In genomic region chr2:58155271-58156107, GRCm38 (mm10) we compare ENCODE assay signal across 10 mouse cellular contexts. TPM values are rescaled to one million over a fixed set of nuclear protein-coding genes. Genes with fewer than 3 reads are reported as not detected.
DNase-seq lines count a peak whose midpoint lies in the region; ATAC-seq and TF ChIP-seq lines count a peak whose summit lies in the region.
"Had no signal": no experiment of that assay in that cellular context is flagged by ENCODE, and none has a peak within 500 bp of the region (broad histone marks: within the 10 kb centered on the region; RNA-seq: fewer than 3 reads in every experiment).

No protein-coding gene starts in this region.

- no peaks in the 10 kb centered on the region for H3K9me3 ChIP-seq in forebrain, embryonic 13.5 days (replicated peaks)
- no peaks in the 10 kb centered on the region for H3K9me3 ChIP-seq in forebrain, embryonic 10.5 days
- H3K9me3 ChIP-seq in liver, embryonic 14.5 days (ENCODE audit: control insufficient read depth, low read length), result no peaks in the 10 kb centered on the region
- H3K9me3 ChIP-seq: neural tube, embryonic 13.5 days had no signal

- WGBS in forebrain, embryonic 13.5 days, result 78% methylated on average over 7 of the region's 7 CpGs
- WGBS in forebrain, embryonic 10.5 days, result 91% methylated on average over 7 of the region's 7 CpGs
- 8% methylated on average over 7 of the region's 7 CpGs for WGBS in spleen, adult 2 months
- 20% methylated on average over 7 of the region's 7 CpGs for WGBS in liver, embryonic 14.5 days (ENCODE audit: insufficient replicate concordance)

- peak; percentile 59 for ATAC-seq in forebrain, embryonic 13.5 days
- peak; percentile 74 for ATAC-seq in liver, embryonic 14.5 days (ENCODE audit: insufficient read depth)

- H3K9ac ChIP-seq in forebrain, embryonic 13.5 days, result no peak overlapping the region
- no peak overlapping the region for H3K9ac ChIP-seq in liver, embryonic 14.5 days (replicated peaks)
- H3K9ac ChIP-seq: neural tube, embryonic 13.5 days had no signal

- intact Hi-C loops in left cerebral cortex, adult 2 months (cut with DNase I), result no loop called here

- TF ChIP-seq CTCF in spleen, adult 2 months (IDR thresholded peaks at IDR 0.05; ENCODE audit: extremely low read depth, insufficient read depth, insufficient read length, insufficient replicate concordance), result no peak
- no peak for TF ChIP-seq CTCF in liver, embryonic 14.5 days (IDR thresholded peaks at IDR 0.05; ENCODE audit: low read depth)
- no peak for TF ChIP-seq CTCF in left cerebral cortex, adult 2 months (IDR thresholded peaks at IDR 0.05)

- no peak overlapping the region for H3K4me3 ChIP-seq in forebrain, embryonic 13.5 days
- no peak overlapping the region for H3K4me3 ChIP-seq in forebrain, embryonic 10.5 days
- peak overlapping the region; percentile 54 for H3K4me3 ChIP-seq in spleen, adult 2 months (ENCODE audit: extremely low read depth, insufficient read depth, insufficient read length)
- H3K4me3 ChIP-seq in liver, embryonic 14.5 days (ENCODE audit: insufficient read depth in 1 of 2, low read depth in 2 of 2, low read length in 2 of 2), result peak overlapping the region; percentile 32 to 40
- H3K4me3 ChIP-seq in left cerebral cortex, adult 2 months, result no peak overlapping the region
- H3K4me3 ChIP-seq: neural tube, embryonic 13.5 days had no signal

- no peaks in the 10 kb centered on the region for H3K36me3 ChIP-seq in forebrain, embryonic 13.5 days (ENCODE audit: poor library complexity, severe bottlenecking)
- H3K36me3 ChIP-seq in forebrain, embryonic 10.5 days (replicated peaks), result no peaks in the 10 kb centered on the region
- peaks cover 4% of the 10 kb centered on the region; the same call in 1 of the 2 replicates for H3K36me3 ChIP-seq in spleen, adult 2 months (ENCODE audit: control insufficient read depth, insufficient read depth, low read length)
- no peaks in the 10 kb centered on the region for H3K36me3 ChIP-seq in liver, embryonic 14.5 days (replicated peaks; ENCODE audit: control insufficient read depth, insufficient read depth, low read depth)
- H3K36me3 ChIP-seq: neural tube, embryonic 13.5 days had no signal

- no peak for TF ChIP-seq EP300 in liver, embryonic 14.5 days (IDR thresholded peaks at IDR 0.05; ENCODE audit: low read depth)

- no peak; the same call in 1 of the 2 replicates for TF ChIP-seq POLR2A in spleen, adult 2 months (IDR thresholded peaks at IDR 0.05; ENCODE audit: low read depth, low read length)

- no peak for DNase-seq in forebrain, embryonic 10.5 days (ENCODE audit: extremely low spot score, low spot score)
- DNase-seq in spleen, adult 2 months (ENCODE audit: low read depth in 1 of 2, low spot score in 2 of 2), result peak in 1 of 2 experiments; percentile 37
- DNase-seq in spleen, postnatal 14 days (ENCODE audit: low spot score in 2 of 2), result no peak
- DNase-seq in liver, embryonic 14.5 days (ENCODE audit: low read depth in 3 of 3, low spot score in 3 of 3), result no peak
- peak; percentile 59 for DNase-seq in thymus, postnatal 4 days
- no peak for DNase-seq in left cerebral cortex, adult 2 months (ENCODE audit: extremely low spot score in 1 of 2, low spot score in 2 of 2)
- DNase-seq in embryo, embryonic 10.5 days (ENCODE audit: low spot score), result no peak

- H3K4me1 ChIP-seq in forebrain, embryonic 13.5 days, result peaks cover 5% of the 10 kb centered on the region
- H3K4me1 ChIP-seq in forebrain, embryonic 10.5 days, result no peaks in the 10 kb centered on the region
- H3K4me1 ChIP-seq in spleen, adult 2 months (ENCODE audit: control insufficient read depth, insufficient read depth, insufficient read length), result peaks cover 5% of the 10 kb centered on the region
- peaks cover 0 to 11% of the 10 kb centered on the region in 2 experiments; a peak in 2 of 4 replicates for H3K4me1 ChIP-seq in liver, embryonic 14.5 days (replicated peaks; ENCODE audit: control insufficient read depth in 2 of 2, insufficient read depth in 2 of 2, low read length in 1 of 2)

- no peak overlapping the region for H3K4me2 ChIP-seq in forebrain, embryonic 13.5 days
- H3K4me2 ChIP-seq in liver, embryonic 14.5 days (ENCODE audit: low read depth), result peak overlapping the region; percentile 63
- H3K4me2 ChIP-seq: neural tube, embryonic 13.5 days had no signal

- H3K27ac ChIP-seq in forebrain, embryonic 13.5 days, result no peak overlapping the region
- no peak overlapping the region for H3K27ac ChIP-seq in forebrain, embryonic 10.5 days
- peak overlapping the region; percentile 97 for H3K27ac ChIP-seq in spleen, adult 2 months (ENCODE audit: insufficient read depth, low read length)
- no peak overlapping the region for H3K27ac ChIP-seq in liver, embryonic 14.5 days
- no peak overlapping the region for H3K27ac ChIP-seq in left cerebral cortex, adult 2 months
- H3K27ac ChIP-seq: kidney, postnatal 0 days; neural tube, embryonic 13.5 days had no signal

- H3K27me3 ChIP-seq in forebrain, embryonic 13.5 days, result no peaks in the 10 kb centered on the region
- no peaks in the 10 kb centered on the region for H3K27me3 ChIP-seq in forebrain, embryonic 10.5 days (ENCODE audit: poor library complexity, severe bottlenecking)
- H3K27me3 ChIP-seq in spleen, adult 2 months (ENCODE audit: control insufficient read depth, insufficient read depth, low read length), result no peaks in the 10 kb centered on the region
- no peaks in the 10 kb centered on the region for H3K27me3 ChIP-seq in liver, embryonic 14.5 days (ENCODE audit: control insufficient read depth, insufficient read depth, low read length)
- H3K27me3 ChIP-seq: neural tube, embryonic 13.5 days had no signal

RNA-seq across cellular contexts. Expression of gene Cytip, which starts 39.8 kb away (rescaled TPM):
- 0.18 and 0.33 TPM in 2 replicates for polyA plus RNA-seq in forebrain, embryonic 13.5 days (2015; fragmentation: Nextera tagmentation; extraction: Ambion mirVana)
- 0.17 and 0.21 TPM in 2 replicates for polyA plus RNA-seq in forebrain, embryonic 10.5 days (2016; fragmentation: Nextera tagmentation; extraction: Ambion mirVana)
- polyA plus RNA-seq in spleen, adult 2 months (2012; rRNA removed), result 152 and 254 TPM in 2 replicates
- 0.75 and 1.4 TPM in 2 replicates for polyA plus RNA-seq in liver, embryonic 14.5 days (2012; rRNA removed)
- 1.8 and 2.7 TPM in 2 replicates for polyA plus RNA-seq in liver, embryonic 14.5 days (2014; fragmentation: Nextera tagmentation; extraction: Ambion mirVana)
- under 1 TPM in 1 of 2 experiments, not detected in 1; 0.20 TPM for total RNA-seq in left cerebral cortex, adult 2 months (2021)

Comparison
In these comparisons a context has a peak if more than half of its experiments do, and no peak if none do; other contexts are left out.
1. H3K4me3 ChIP-seq: peak in spleen, adult 2 months (single experiment) and liver, embryonic 14.5 days (2 of 2); none in forebrain, embryonic 13.5 days (single experiment), forebrain, embryonic 10.5 days (single experiment) and left cerebral cortex, adult 2 months (single experiment).
2. RNA of gene Cytip, which starts 39.8 kb away (polyA plus RNA-seq): 152 to 254 TPM in spleen, adult 2 months; 0.75 to 2.7 TPM in liver, embryonic 14.5 days, 0.17 to 0.21 TPM in forebrain, embryonic 10.5 days and 0.18 to 0.33 TPM in forebrain, embryonic 13.5 days; every median in the first group is over 10 times any median in the second.